Mouse (Mus musculus) layer of hippocampus, postnatal 14 days (tissue): ENCODE measurements around the gene Sim2. TPM values are rescaled to one million over a fixed set of nuclear protein-coding genes. Genes with fewer than 3 reads are reported as not detected.

Source experiments
- DNase-seq, 2 experiments: peaks; one replicate each; pipeline ENCODE4 v3.0.0; 2021 to 2022; ENCODE audit warnings: low spot score in 2 of 2, mixed read lengths in 1 of 2
- total RNA-seq, 2 experiments: library from RNA; stranded (reverse); gene quantifications; 2 replicates each; pipeline ENCODE4 v1.2.3; 2021

Gene Sim2
- total RNA-seq, 2 experiments from 2014 or later, result 0.10 to 0.41 TPM

DNA sequence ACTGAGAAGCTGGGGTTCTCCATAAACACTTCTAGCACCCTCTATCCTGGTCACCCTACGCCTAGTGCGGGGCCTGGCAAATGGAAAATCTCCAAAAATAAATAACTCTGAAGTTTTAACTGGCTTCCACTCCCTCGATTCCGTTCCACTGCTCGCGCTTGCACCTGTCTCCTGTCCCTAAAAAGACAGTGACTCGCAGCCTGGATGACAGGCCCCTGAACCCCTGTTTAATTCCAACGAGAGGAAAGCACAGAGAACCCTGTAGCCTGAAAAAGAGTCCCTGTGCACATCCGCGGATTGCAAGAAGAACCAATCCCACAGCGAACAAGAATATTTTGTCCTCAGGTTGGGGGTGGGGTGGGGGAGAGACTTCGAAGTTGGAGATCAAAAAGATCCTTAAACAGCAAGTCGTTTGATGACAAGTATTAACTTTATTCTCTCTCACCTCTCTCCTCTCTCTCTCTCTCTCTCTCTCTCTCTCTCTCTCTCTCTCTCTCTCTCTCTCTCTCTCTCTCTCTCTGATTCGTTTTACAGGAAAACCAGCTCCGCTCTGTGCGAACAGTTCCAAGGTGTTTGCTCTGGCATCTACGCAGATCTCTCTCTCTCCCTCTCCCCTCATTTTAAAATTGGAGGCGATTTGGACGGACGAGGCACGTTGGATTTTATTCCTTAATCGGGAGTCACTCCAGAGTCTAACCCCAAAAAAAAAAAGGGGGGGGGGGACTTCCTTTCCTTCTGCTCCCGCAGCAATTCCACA, 6.2 kb upstream of the Sim2 start:
- DNase-seq, result no peak

DNA sequence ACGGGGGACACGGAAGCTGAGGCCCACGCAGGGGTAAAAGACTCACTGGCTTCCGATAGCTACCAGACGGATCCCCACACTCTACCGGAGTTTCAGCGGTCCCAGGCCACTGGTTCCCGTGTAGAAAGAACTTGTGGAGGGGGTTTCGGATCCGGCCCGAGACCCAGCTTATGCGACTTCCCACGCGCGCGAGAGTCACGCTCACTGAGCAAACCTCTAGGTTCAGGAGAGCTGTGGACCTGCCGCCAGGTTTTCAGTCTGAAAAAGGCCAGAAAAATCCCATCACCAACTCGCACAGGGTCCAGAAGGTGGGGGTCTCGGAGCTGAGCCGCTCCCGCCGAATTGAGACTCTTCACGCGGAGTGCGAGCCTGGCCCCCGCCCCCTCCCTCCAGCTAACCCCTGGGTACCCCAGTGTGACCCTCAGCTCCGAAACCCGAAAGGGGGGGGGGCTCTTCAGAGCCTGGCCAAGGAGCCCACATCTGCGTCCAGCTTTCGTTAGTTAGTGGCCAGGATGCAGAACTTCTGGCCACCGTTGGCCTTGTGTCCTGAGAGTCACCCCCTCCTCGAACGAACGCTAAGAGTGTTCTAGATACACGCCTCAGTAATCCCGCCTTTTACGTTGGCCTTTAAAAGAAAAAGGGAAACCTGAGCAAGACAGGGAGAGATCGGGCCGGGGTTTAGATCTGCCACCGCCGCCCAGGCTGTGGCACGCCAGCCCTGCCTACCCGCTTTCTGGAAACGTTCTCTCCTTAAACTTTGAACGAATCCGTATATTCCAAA, 5.5 kb upstream of the Sim2 start:
- DNase-seq, result no peak

DNA sequence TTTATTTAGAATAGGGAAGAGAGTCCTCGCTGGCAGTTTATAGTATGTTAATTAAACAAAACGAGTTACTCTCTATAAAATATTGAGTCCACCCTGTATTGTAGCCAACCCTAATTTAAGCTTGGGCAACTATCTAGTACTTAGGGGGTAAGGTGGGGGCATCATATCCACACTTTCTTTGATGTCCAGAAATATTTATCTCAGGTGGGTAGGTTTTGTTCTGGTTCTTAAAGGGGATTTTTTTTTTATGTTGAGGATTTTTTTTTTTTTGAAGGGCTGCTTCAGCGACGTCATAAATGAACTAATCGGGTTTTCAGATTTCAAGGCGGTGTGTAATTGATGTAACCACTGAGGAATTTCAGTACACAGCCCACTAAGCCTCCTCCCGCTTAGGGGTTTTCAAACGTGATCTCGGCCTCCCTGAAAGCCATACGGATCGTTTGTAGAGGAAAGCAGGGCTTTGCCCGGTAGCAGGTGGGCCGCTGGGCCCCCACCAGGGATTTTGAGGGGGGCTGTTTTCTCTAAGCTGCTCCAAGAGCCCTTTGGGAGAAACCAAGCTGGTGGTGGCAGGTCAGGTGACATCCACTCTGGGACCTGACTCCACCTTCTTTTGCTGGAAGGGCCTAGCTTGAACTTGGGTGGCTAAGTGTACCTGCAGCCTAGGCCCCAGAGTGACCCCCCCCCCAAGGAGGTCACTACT, 4.7 kb upstream of the Sim2 start:
- no peak for DNase-seq

DNA sequence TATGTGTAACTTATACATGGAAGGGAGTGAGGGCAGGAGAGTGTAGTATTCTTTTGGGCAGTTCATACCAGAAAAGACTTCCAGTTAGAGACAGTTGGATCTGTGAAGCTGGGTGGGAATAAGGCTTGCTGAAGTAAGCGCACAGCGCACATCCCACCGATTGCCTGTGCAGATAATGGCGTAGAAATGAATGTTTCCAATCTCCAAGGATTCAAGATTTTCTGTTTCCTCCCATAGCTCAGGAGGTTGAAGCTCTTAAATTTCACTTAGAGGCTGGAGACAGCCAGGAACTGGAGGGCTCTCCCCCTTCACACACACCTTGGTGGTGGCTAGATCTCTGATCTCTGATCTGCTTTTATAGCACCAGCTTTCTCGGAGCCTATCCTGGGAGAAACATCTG, 3.1 kb upstream of the Sim2 start:
- DNase-seq, result no peak

DNA sequence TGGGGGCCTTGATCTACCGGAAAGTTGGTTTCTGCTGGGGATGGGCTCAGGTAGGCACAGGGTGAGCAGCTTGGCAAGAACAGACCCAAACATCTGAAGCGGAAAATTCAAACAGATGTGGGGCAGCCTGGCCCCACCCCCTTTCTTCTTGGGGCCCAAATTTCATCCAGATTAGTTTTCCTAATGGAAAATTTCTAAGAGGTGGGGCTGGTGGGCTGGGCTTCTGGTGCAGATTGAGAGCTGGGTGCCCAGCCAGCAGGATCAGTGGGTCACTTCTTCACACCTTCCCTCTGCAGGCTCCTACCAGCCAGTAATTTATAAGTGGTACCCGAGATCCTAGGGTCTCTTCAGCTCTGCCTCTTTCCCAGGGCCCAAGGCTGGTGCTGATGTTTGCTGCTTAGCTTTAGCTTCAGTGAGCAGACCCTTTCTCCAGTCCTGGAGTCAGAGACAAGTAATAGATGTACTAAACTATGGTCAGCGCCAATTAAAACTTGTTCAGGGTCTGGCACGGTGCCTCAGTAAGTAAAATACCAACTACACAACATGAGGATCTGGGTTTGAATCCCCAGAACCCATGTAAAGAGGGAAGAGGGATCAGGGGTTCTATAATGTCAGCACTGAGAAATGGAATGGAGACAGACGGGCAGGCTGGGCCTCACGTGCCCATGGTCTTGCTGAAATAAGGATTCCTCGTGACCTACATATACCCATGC, 2.6 kb upstream of the Sim2 start:
- no peak for DNase-seq

DNA sequence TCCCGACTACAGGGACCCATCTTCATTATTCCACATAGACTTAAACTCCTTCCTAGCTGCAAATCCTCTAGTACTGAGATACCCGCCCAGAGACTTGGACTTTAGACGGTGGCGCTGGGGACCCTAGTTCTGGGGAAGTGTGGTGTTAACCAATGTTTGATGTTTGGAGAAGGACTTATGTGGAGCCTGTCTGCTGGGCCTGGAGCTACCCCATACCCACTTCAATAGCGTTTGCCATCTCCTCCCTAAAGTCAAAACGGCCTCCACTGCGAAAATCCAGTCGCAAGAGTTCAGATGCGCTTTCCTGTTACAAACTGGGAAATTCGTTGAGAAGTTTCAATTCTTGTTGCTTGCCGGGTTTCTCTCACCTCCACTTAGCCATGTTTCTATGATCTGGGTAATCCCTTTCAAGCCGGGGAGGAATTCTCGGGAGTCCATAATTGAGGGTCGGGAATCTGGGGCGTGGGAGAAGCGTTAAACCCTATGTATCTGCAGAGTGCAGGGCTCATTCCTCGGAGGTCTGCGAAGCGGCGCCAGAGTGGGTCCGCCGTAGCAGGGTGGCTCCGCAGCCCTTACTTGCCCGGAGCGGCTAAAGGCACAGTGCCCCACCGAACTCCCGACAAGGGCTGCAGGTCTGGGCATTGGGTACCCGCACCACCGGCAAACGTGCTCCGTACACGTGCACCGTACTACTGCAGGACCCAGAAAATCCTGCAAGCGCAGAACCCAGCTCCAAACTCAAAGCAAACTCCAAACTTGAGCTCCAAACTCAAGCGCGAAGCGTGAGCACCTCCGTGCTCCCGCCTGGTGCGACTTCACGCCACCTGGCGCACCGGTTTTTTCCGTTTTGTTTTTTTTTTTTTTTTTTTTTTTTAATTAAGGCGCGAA, 1.5 kb upstream of the Sim2 start:
- no peak for DNase-seq

DNA sequence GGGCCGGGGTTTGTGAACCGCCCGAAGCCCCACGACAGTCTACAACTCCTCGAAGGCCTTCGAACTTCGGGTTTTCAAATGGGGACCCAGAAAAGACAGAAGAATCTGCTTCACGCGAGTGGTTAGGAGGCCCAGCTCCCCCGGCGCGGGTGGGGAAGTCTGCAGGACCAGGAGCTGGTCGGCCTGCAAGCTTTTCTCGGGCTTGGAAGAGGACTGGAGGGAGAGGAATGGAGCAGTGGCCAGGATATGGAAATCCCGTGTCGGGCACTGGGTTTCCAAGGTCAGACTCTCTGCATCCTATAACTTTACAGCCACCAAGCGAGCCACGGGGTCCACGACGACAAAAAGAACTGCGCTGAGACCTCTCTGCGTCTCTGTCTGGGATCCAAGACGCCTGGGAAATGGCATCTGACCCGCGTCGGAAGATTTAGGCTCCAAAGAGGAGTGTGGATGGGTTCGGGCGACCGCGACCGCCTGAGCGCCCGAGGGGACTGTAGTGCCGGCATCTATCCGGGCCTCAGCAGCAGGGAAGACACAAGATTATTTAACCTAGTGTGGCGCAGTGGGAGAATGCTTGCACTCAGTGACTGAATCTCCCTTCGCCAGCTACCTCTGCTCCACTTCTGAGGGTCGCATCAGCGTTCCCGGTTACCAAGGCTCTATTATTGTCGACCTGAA, 744 bp upstream of the Sim2 start:
- DNase-seq, result no peak

DNA sequence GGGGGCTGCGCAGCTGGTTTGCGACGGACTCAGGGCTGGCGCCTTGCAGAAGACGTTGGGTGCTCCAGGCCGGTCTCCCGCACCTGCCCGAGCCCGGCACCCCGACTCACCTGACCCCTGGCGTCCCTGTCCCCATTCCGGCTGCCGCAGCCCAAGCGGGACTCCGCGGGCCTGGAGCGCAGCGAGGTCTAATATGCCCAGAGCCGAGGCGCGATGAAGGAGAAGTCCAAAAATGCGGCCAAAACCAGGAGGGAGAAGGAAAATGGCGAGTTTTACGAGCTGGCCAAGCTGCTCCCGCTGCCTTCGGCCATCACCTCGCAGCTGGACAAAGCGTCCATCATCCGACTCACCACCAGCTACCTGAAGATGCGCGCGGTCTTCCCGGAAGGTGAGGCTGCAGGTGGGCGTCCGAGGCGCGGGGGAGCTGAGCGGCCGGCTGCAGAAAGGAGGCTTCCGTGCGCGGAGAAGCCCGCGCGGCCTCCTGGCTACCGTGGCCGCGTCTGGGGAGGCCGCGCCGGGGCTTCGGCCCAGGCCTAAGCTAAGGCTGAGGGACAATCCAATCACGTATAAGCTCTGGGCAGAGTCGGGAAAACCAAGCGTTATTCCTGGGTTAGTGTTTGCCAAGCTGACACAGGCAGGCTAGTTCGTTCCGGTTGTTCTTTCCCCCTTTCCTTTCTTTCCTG, 1.0 kb downstream of the Sim2 start:
- no peak for DNase-seq

DNA sequence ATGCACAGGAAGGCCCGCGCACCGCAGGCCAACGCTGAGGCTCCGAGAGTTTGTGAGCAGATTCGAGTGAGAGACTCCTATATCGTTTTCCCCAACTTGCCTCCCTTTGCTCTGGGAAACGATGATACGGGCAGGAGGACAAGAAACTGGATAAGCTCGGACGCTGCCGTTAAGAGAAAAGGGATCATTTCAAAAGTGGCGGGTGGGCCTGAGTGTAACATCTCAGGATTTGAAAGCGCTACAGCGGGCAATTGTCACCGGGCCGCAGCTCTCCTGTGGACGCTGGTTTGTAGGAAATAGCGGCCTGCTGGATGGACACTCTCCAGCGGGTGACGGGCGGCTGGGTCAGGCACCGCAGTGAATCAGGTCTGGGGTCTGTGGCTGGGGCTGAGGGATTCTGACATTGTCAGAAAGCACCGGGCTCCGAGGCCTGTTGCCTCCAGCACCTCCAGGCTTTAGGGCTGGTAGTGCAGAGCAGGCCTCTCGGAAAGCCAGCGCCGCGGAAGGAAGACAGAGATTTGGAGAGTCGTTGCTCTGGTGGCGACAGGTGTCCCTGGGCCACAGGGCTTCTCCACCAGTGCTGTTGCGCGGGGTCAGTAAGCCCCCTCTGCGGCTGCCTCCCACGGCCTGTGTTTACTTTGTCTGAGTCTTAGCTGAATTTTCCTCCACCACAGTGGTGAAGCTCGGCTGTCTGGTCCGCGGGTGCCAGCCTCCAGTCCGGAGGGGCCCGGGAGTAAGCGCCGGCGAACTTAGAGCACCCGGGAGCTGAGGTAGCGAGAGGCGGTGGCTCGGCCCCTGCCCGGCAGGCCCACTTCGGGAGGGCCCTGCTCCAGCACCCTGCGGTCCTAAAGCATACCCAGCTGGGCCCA, 2.2 kb downstream of the Sim2 start:
- no peak for DNase-seq

DNA sequence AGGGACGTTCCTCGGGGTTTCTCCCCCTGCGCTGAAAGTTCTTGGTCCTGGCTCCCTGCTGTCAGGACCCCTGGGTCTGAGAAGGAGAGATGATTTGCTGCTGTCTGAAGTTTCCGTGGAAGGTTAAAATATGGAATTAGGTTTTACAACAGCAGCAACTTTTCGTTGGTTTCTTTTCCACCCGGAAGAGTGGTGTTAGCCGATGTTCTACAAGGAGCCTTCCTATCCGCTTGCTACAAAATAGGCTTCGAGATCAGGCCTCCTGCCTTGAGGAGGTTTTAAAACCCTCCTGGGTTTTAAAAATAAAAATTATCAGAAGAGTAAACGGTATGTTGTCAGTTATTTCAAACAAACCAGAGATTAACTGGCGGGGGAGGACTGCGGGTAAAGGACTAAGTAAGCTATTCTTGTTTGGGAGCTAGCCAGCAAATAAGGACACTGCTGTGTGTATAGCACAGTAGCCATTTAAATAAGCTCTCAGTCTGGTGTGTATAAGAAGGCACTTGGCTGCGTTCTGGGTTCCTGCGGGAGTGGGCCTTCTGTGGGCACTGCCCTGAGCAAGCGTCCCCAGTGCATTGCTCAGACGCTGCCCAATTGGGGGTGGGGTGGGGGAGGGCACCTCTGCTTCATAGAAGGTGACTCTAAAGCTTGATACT, 3.0 kb downstream of the Sim2 start:
- no peak for DNase-seq

DNA sequence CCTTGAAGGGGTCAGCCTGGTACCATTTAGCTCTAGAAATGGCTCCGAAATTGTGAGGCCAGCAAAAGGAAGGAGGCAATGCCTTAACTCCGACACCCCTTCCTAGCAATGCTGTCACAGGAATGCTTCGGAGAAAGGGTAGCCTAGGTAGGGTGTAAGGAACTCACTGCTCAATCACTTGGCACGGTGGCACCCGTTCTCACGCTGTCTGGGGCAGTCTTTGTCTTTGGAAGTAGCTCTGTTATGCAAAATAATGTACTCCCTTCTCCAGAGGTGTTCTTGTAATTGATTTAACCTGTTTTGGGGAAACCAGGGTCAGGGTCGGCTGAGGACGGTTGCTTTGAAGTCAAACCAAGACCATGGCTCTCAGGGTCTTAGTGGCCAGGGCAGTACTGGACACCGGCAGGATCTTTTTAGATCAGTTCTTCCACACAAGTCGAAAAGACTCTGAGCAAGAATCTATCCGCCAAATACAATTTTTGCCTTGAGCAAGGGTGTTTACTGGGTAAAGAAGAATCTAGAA, 3.6 kb downstream of the Sim2 start:
- no peak for DNase-seq

DNA sequence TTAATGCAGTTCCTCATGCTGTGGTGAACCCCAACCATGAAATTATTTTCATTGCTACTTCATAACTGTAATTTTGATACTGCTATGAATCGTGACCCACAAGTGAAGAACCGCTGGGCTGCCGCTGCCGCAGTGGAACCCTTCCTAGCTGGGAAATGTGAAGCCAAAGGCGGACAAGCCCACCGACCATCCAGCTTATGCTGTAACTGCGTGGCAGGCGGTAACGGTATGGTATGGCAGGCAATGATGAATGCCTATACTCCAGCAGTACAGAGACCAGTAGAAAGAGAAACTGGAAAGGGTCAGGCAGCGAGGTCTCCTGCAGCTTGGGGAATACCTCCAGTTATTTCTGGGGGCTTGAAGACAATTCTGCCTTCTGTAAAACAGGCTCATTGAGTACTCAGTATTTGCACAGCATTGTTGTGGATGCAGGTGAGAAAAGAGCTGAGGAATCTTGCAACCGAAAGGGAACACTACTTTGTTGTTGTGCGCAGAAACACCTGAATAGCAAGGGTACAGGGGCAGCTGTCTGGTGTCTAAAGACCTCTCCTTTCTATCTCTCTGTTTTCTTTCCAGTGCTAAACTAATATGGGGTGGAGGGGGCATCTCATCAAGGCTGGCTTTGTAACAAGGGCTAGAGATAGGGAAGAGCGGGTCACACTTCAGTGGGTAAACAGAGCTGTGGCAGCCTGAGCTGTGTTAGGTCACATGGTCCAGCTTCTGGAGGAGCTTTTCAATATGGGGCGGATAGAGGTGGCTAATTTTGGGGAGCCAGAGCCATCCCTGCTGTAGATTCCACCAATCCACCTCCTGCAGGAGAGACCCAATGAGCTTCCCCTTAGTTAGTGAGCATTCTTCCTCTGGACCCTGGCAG, 4.3 kb downstream of the Sim2 start:
- no peak for DNase-seq

DNA sequence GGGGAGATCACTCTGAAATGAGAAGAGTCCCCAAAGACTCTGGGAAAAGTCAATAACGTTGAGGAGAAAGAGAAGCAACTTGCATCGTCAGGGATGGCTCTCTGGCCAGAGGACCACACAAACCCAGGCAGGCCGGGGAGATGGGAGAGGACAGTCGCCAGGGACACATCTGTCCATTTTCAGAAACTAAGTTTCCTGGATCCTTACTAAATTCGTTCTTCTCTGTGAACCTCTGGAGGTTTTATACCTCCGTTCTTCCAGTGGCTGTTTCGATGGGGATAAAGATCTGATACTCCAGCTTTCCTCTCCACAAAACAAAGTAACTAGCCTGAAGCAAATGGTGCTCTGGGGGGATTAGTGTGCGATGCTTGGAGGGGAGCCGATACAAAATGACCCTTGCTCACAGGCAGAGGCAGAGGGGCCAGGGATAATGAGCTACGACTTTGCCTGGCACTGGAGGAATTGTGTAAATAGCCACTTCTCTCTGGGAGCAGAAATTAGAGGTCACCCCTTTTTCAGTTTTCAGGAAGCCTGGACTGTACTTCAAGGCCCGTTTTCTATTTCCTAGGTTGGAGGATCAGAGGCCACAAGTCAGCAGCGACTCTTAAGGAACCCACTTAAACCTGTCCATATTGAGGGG, 7.9 kb downstream of the Sim2 start:
- DNase-seq, result no peak

DNA sequence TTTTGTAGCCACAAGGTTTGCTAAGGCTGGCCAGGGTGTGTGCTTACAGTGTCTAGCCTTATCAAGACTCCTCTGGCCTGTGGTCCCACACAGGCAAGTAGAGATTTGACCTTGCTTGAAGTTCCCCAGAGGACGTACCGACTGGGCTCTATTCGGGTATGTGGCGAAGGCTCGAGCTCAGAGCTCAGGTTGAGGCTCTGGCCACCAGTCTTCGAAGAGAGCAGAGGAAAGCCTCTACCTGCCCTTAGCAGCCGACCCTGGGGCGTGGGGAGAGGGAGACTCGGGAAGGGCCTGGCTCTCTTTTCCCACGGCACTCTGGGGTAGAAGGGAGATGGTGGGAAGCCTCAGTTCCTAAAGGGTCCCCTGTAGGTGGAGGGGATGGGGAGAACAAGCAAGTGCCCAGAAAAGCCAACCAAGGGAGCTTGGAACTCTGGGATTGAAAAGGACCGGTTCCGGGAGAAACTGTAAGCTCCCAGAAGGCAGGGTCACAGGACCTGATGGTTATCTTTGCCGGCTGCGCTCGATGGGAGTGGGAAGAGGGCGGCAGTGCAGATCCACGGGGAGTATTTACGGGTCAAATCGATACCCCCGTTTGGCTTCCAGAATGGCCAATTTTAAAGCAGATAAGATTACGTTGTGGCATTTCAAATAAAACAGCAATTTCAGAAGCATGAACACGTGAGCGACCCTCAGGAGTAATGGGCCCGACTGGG, 8.6 kb downstream of the Sim2 start:
- no peak for DNase-seq
